Mouse (Mus musculus) brain, embryonic 14.5 days (tissue): ENCODE data around the gene Abhd10.

ENCODE experiments used
- CTCF ChIP-seq: fragments of 200-500 bp; IDR thresholded peaks from 2 replicates; pipeline ENCODE4 v1.5.1; 2012; ENCODE audit warnings: inconsistent platforms, mild to moderate bottlenecking, moderate library complexity, borderline replicate concordance; ENCODE audit not compliant: insufficient read depth, insufficient read length; ENCODE audit errors: extremely low read depth
- POLR2A ChIP-seq: fragments of 200-500 bp; IDR thresholded peaks from 2 replicates; pipeline ENCODE4 v1.6.1; 2012; ENCODE audit warnings: mild to moderate bottlenecking, inconsistent platforms, borderline replicate concordance; ENCODE audit not compliant: poor library complexity, insufficient read depth, insufficient read length, severe bottlenecking; ENCODE audit errors: extremely low read depth

- TF ChIP-seq POLR2A: no peak
- no peak for TF ChIP-seq CTCF
Observed at GRCm38 (mm10) chr16:45714489-45715150, 28.1 kb downstream of the Abhd10 start.
